Mouse (Mus musculus) ES-Bruce4 (cell line): ENCODE measurements around the gene Plekhd1. TPM values are rescaled to one million over a fixed set of nuclear protein-coding genes. Genes with fewer than 3 reads are reported as not detected.

ENCODE experiments used
- H3K27ac ChIP-seq: 2 replicates; pipeline ENCODE4 v1.5.1; 2012; ENCODE audit warnings: low read length, inconsistent platforms; ENCODE audit not compliant: insufficient read depth
- H3K27me3 ChIP-seq: 2 replicates; pipeline ENCODE4 v1.6.1; 2012; ENCODE audit warnings: mild to moderate bottlenecking, low read length, inconsistent platforms; ENCODE audit not compliant: control insufficient read depth, poor library complexity, insufficient read depth, severe bottlenecking
- H3K36me3 ChIP-seq: 2 replicates; pipeline ENCODE4 v1.6.1; 2012; ENCODE audit warnings: inconsistent platforms, mild to moderate bottlenecking, low read length, moderate library complexity; ENCODE audit not compliant: control insufficient read depth, poor library complexity, insufficient read depth, severe bottlenecking
- H3K4me1 ChIP-seq: one replicate; pipeline ENCODE4 v1.8.1; 2011; ENCODE audit warnings: low read length; ENCODE audit not compliant: control insufficient read depth, insufficient read depth
- H3K4me3 ChIP-seq: 2 replicates; pipeline ENCODE4 v1.5.1; 2011; ENCODE audit warnings: low read depth, mild to moderate bottlenecking, low read length
- H3K9ac ChIP-seq: 2 replicates; pipeline ENCODE4 v1.6.1; 2012; ENCODE audit warnings: low read depth, mild to moderate bottlenecking, inconsistent platforms; ENCODE audit not compliant: poor library complexity, severe bottlenecking
- H3K9me3 ChIP-seq: replicated peaks from 2 replicates; pipeline ENCODE4 v1.6.1; 2012; ENCODE audit warnings: mild to moderate bottlenecking, low read length, inconsistent platforms; ENCODE audit not compliant: control insufficient read depth, poor library complexity, insufficient read depth, severe bottlenecking
- CTCF ChIP-seq: IDR thresholded peaks from one replicate; pipeline ENCODE4 v1.8.1; 2011; ENCODE audit warnings: low read depth, low read length
- EP300 ChIP-seq: IDR thresholded peaks from 2 replicates; pipeline ENCODE4 v1.6.1; 2011; ENCODE audit warnings: low read depth, low read length; ENCODE audit not compliant: insufficient read depth
- POLR2A ChIP-seq: IDR thresholded peaks from one replicate; pipeline ENCODE4 v1.8.1; 2011; ENCODE audit warnings: low read length; ENCODE audit not compliant: insufficient read depth
- polyA plus RNA-seq: library from polyadenylated mRNA; stranded (reverse); fragments of >200 nt; gene quantifications from 2 replicates; pipeline ENCODE4 v1.2.4, GENCODE M21; 2011; ENCODE audit warnings: low read depth; ENCODE audit not compliant: missing spikeins, insufficient read depth, insufficient read length

Gene Plekhd1
- polyA plus RNA-seq, 1 experiment, result 5.3 TPM

GRCm38 (mm10) chr12:80736464-80737282, 44.3 kb downstream of the Plekhd1 start:
- TF ChIP-seq EP300 (no peak), CTCF (no peak), POLR2A (no peak)
- Histone ChIP-seq H3K27ac (no peak overlapping the region), H3K4me1 (peaks cover 3% of the 10 kb centered on the region), H3K9me3 (no peaks in the 10 kb centered on the region), H3K4me3 (no peak overlapping the region), H3K9ac (no peak overlapping the region), H3K36me3 (no peaks in the 10 kb centered on the region), H3K27me3 (no peaks in the 10 kb centered on the region; the same call in 1 of the 2 replicates)

GRCm38 (mm10) chr12:80737283-80737600, 44.9 kb downstream of the Plekhd1 start:
- no peaks in the 10 kb centered on the region for H3K36me3 ChIP-seq
- H3K9me3 ChIP-seq, result no peaks in the 10 kb centered on the region
- no peak overlapping the region for H3K4me3 ChIP-seq
- H3K9ac ChIP-seq, result no peak overlapping the region
- H3K27ac ChIP-seq, result no peak overlapping the region
- TF ChIP-seq EP300 (no peak), POLR2A (no peak), CTCF (no peak)
- H3K27me3 ChIP-seq, result no peaks in the 10 kb centered on the region; the same call in 1 of the 2 replicates
- H3K4me1 ChIP-seq, result peaks cover 3% of the 10 kb centered on the region

DNA sequence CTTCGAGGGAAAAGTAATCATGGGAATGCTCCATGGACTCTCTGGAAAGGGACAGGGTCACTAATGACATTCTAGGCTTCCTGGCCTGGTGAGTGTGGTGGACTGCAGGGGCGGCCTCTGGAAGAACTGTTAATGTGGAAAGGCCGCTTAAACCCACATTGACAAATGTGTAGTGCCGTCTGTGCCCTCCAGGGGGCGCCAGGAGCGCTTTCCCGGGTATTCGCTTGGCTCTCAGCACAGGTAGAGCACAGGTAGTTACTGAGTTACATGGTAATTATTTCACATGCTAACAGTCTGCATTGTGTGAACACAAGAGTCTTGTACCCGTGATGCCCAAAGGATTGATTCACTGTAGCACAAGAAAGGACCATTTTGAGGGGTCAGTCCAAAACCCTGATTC, 47.1 kb downstream of the Plekhd1 start:
- H3K4me1 ChIP-seq, result peaks cover 3% of the 10 kb centered on the region
- TF ChIP-seq POLR2A (no peak), EP300 (no peak), CTCF (peak; percentile 90)

DNA sequence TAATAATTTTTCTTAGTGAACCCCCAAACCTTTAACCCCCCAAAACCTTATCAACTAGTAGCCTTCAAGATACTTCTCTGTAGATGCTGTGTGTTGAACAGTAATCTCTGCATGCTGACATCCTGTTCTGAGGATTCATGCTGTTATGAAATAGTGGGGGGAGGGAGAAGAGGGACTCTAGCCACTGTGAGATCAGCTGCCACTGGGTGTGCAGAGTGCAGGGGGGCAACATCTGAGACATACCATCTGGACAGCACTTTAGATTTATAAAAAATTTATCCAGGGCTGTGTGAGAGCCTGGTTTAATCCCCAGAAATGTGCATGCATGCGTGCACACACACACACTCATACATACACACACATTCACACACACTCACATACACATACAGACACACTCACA, 52.2 kb downstream of the Plekhd1 start:
- TF ChIP-seq POLR2A (no peak), CTCF (no peak), EP300 (no peak)
- H3K9me3 ChIP-seq, result no peaks in the 10 kb centered on the region
- no peaks in the 10 kb centered on the region for H3K36me3 ChIP-seq
- no peak overlapping the region for H3K4me3 ChIP-seq
- no peaks in the 10 kb centered on the region for H3K4me1 ChIP-seq
- peaks cover 6% of the 10 kb centered on the region for H3K27me3 ChIP-seq
- no peak overlapping the region for H3K9ac ChIP-seq
- H3K27ac ChIP-seq, result no peak overlapping the region

More for the DNA sequence above, 47.1 kb downstream of the Plekhd1 start:
- no peaks in the 10 kb centered on the region for H3K9me3 ChIP-seq
- no peak overlapping the region for H3K9ac ChIP-seq
- peaks cover 2% of the 10 kb centered on the region for H3K27me3 ChIP-seq
- no peak overlapping the region for H3K27ac ChIP-seq
- no peaks in the 10 kb centered on the region for H3K36me3 ChIP-seq
- no peak overlapping the region for H3K4me3 ChIP-seq

- H3K27ac ChIP-seq, result no peak overlapping the region
- H3K9ac ChIP-seq, result no peak overlapping the region
- TF ChIP-seq EP300 (no peak), CTCF (no peak), POLR2A (no peak)
Observed at GRCm38 (mm10) chr12:80746031-80746813, 53.8 kb downstream of the Plekhd1 start.

DNA sequence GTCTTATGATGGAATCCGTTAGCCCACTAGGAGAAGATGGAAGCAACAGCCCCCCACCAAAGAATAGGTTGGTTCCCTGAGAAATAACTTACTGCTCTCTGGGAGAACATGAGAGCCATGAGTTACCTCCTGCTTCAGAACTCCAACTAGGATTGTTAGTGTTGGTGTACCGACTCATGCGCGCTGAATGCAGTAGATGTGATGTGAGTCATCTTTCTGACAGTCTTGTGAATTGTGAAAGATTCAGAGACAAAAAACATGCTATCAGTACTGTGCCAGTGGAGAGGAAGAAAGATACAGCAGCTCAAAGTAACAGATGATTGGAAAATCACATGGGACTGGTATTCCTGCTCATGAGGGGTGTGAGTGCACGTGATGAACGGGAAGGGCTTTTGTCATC, 59.2 kb downstream of the Plekhd1 start:
- Histone ChIP-seq H3K27ac (no peak overlapping the region), H3K4me3 (no peak overlapping the region), H3K9ac (no peak overlapping the region), H3K27me3 (peaks cover 4% of the 10 kb centered on the region), H3K9me3 (no peaks in the 10 kb centered on the region), H3K36me3 (no peaks in the 10 kb centered on the region), H3K4me1 (no peaks in the 10 kb centered on the region)
- TF ChIP-seq POLR2A (no peak), CTCF (no peak), EP300 (no peak)

More at GRCm38 (mm10) chr12:80746031-80746813, 53.8 kb downstream of the Plekhd1 start:
- Histone ChIP-seq H3K9me3 (no peaks in the 10 kb centered on the region), H3K36me3 (no peaks in the 10 kb centered on the region), H3K4me1 (no peaks in the 10 kb centered on the region), H3K27me3 (peaks cover 6% of the 10 kb centered on the region), H3K4me3 (no peak overlapping the region)
